Mouse (Mus musculus): ENCODE measurements around the gene Bcl2l2. TPM values are rescaled to one million over a fixed set of nuclear protein-coding genes. Genes with fewer than 3 reads are reported as not detected.

Gene Bcl2l2
- polyA plus RNA-seq, 1 experiment from 2014 or later: 4.2 TPM

- Histone ChIP-seq H3K4me1 (ENCODE audit: control insufficient read depth, insufficient read depth, low read length) (no peaks in the 10 kb centered on the region), H3K4me2 (ENCODE audit: low read depth, low read length) (no peak overlapping the region), H3K27ac (ENCODE audit: low read length) (no peak overlapping the region), H3K36me3 (ENCODE audit: control insufficient read depth, insufficient read depth, low read length) (no peaks in the 10 kb centered on the region), H3K9ac (ENCODE audit: low read length) (no peak overlapping the region), H3K9me3 (replicated peaks; ENCODE audit: control insufficient read depth, low read length) (no peaks in the 10 kb centered on the region), H3K27me3 (ENCODE audit: control insufficient read depth, insufficient read depth, low read length) (no peaks in the 10 kb centered on the region), H3K4me3 (replicated peaks; ENCODE audit: low read length) (no peak overlapping the region)
- ATAC-seq (ENCODE audit: insufficient read depth, low FRiP score): no peak
- 63% methylated on average over 5 of the region's 5 CpGs for WGBS
Measured at GRCm38 (mm10) chr14:54865626-54866025, 17.6 kb upstream of the Bcl2l2 start.

GRCm38 (mm10) chr14:54866268-54866667 is 16.9 kb upstream of the Bcl2l2 start:
- 50% methylated on average over 3 of the region's 3 CpGs for WGBS
- no peak overlapping the region for H3K27ac ChIP-seq (ENCODE audit: low read length)
- no peaks in the 10 kb centered on the region for H3K36me3 ChIP-seq (ENCODE audit: control insufficient read depth, insufficient read depth, low read length)
- no peaks in the 10 kb centered on the region for H3K27me3 ChIP-seq (ENCODE audit: control insufficient read depth, insufficient read depth, low read length)
- no peak for ATAC-seq (ENCODE audit: insufficient read depth, low FRiP score)
- no peaks in the 10 kb centered on the region for H3K9me3 ChIP-seq (replicated peaks; ENCODE audit: control insufficient read depth, low read length)
- H3K4me1 ChIP-seq (ENCODE audit: control insufficient read depth, insufficient read depth, low read length): no peaks in the 10 kb centered on the region
- H3K4me3 ChIP-seq (replicated peaks; ENCODE audit: low read length): no peak overlapping the region
- H3K4me2 ChIP-seq (ENCODE audit: low read depth, low read length): no peak overlapping the region
- no peak overlapping the region for H3K9ac ChIP-seq (ENCODE audit: low read length)

- Histone ChIP-seq H3K36me3 (ENCODE audit: control insufficient read depth, insufficient read depth, low read length) (no peaks in the 10 kb centered on the region), H3K4me3 (replicated peaks; ENCODE audit: low read length) (no peak overlapping the region), H3K27me3 (ENCODE audit: control insufficient read depth, insufficient read depth, low read length) (no peaks in the 10 kb centered on the region), H3K4me2 (ENCODE audit: low read depth, low read length) (no peak overlapping the region), H3K4me1 (ENCODE audit: control insufficient read depth, insufficient read depth, low read length) (no peaks in the 10 kb centered on the region), H3K9me3 (replicated peaks; ENCODE audit: control insufficient read depth, low read length) (no peaks in the 10 kb centered on the region), H3K27ac (ENCODE audit: low read length) (no peak overlapping the region), H3K9ac (ENCODE audit: low read length) (no peak overlapping the region)
- 59% methylated on average over 5 of the region's 5 CpGs for WGBS
- no peak for ATAC-seq (ENCODE audit: insufficient read depth, low FRiP score)
Measured at GRCm38 (mm10) chr14:54866936-54867335, 16.2 kb upstream of the Bcl2l2 start.

GRCm38 (mm10) chr14:54868026-54868425 is 15.2 kb upstream of the Bcl2l2 start:
- Histone ChIP-seq H3K36me3 (ENCODE audit: control insufficient read depth, insufficient read depth, low read length) (no peaks in the 10 kb centered on the region), H3K9me3 (replicated peaks; ENCODE audit: control insufficient read depth, low read length) (no peaks in the 10 kb centered on the region), H3K27me3 (ENCODE audit: control insufficient read depth, insufficient read depth, low read length) (no peaks in the 10 kb centered on the region), H3K4me2 (ENCODE audit: low read depth, low read length) (no peak overlapping the region), H3K4me1 (ENCODE audit: control insufficient read depth, insufficient read depth, low read length) (no peaks in the 10 kb centered on the region), H3K27ac (ENCODE audit: low read length) (no peak overlapping the region), H3K4me3 (replicated peaks; ENCODE audit: low read length) (no peak overlapping the region), H3K9ac (ENCODE audit: low read length) (no peak overlapping the region)
- ATAC-seq (ENCODE audit: insufficient read depth, low FRiP score): no peak
- WGBS: 76% methylated on average over 4 of the region's 4 CpGs

- no peak within 1 kb of the TSS for H3K4me3 ChIP-seq (replicated peaks; ENCODE audit: low read length)
- no peak for ATAC-seq (ENCODE audit: insufficient read depth, low FRiP score)
- H3K36me3 ChIP-seq (ENCODE audit: control insufficient read depth, insufficient read depth, low read length): no peaks in the 10 kb centered on the region
- WGBS: 89% methylated on average over 5 of the region's 5 CpGs
- H3K27ac ChIP-seq (ENCODE audit: low read length): no peak within 1 kb of the TSS
- no peaks in the 10 kb centered on the region for H3K9me3 ChIP-seq (replicated peaks; ENCODE audit: control insufficient read depth, low read length)
- no peak within 1 kb of the TSS for H3K4me2 ChIP-seq (ENCODE audit: low read depth, low read length)
- H3K27me3 ChIP-seq (ENCODE audit: control insufficient read depth, insufficient read depth, low read length): no peaks in the 10 kb centered on the region
- H3K9ac ChIP-seq (ENCODE audit: low read length): no peak within 1 kb of the TSS
- H3K4me1 ChIP-seq (ENCODE audit: control insufficient read depth, insufficient read depth, low read length): peaks cover 3% of the 10 kb centered on the region
Measured at GRCm38 (mm10) chr14:54870861-54871260, 12.3 kb upstream of the Bcl2l2 start, which contains the start of gene Homez. TSS of gene Homez (minus strand) at chr14:54870961.

- H3K36me3 ChIP-seq (ENCODE audit: control insufficient read depth, insufficient read depth, low read length): no peaks in the 10 kb centered on the region
- no peaks in the 10 kb centered on the region for H3K9me3 ChIP-seq (replicated peaks; ENCODE audit: control insufficient read depth, low read length)
- H3K4me1 ChIP-seq (ENCODE audit: control insufficient read depth, insufficient read depth, low read length): peaks cover 6% of the 10 kb centered on the region
- H3K4me2 ChIP-seq (ENCODE audit: low read depth, low read length): no peak overlapping the region
- H3K27me3 ChIP-seq (ENCODE audit: control insufficient read depth, insufficient read depth, low read length): no peaks in the 10 kb centered on the region
- no peak overlapping the region for H3K9ac ChIP-seq (ENCODE audit: low read length)
- no peak overlapping the region for H3K4me3 ChIP-seq (replicated peaks; ENCODE audit: low read length)
- H3K27ac ChIP-seq (ENCODE audit: low read length): no peak overlapping the region
- 93% methylated on average over 3 of the region's 3 CpGs for WGBS
- no peak for ATAC-seq (ENCODE audit: insufficient read depth, low FRiP score)
Measured at GRCm38 (mm10) chr14:54874165-54874564, 9.0 kb upstream of the Bcl2l2 start.

GRCm38 (mm10) chr14:54875844-54876538 is 7.2 kb upstream of the Bcl2l2 start:
- Histone ChIP-seq H3K36me3 (ENCODE audit: control insufficient read depth, insufficient read depth, low read length) (no peaks in the 10 kb centered on the region), H3K4me3 (replicated peaks; ENCODE audit: low read length) (peak overlapping the region; percentile 76), H3K9ac (ENCODE audit: low read length) (peak overlapping the region; percentile 88), H3K4me2 (ENCODE audit: low read depth, low read length) (peak overlapping the region; percentile 99), H3K27me3 (ENCODE audit: control insufficient read depth, insufficient read depth, low read length) (no peaks in the 10 kb centered on the region), H3K27ac (ENCODE audit: low read length) (peak overlapping the region; percentile 75), H3K9me3 (replicated peaks; ENCODE audit: control insufficient read depth, low read length) (no peaks in the 10 kb centered on the region), H3K4me1 (ENCODE audit: control insufficient read depth, insufficient read depth, low read length) (peaks cover 6% of the 10 kb centered on the region)
- ATAC-seq (ENCODE audit: insufficient read depth, low FRiP score): peak; percentile 40; the same call in 1 of the 2 replicates
- 3% methylated on average over 36 of the region's 36 CpGs for WGBS

- under 1% methylated on average over 68 of the region's 72 CpGs for WGBS
- peak overlapping the region; percentile 99 for H3K4me2 ChIP-seq (ENCODE audit: low read depth, low read length)
- ATAC-seq (ENCODE audit: insufficient read depth, low FRiP score): peak; percentile 91
- H3K4me1 ChIP-seq (ENCODE audit: control insufficient read depth, insufficient read depth, low read length): peaks cover 6% of the 10 kb centered on the region
- peak overlapping the region; percentile 75 for H3K27ac ChIP-seq (ENCODE audit: low read length)
- no peaks in the 10 kb centered on the region for H3K36me3 ChIP-seq (ENCODE audit: control insufficient read depth, insufficient read depth, low read length)
- H3K27me3 ChIP-seq (ENCODE audit: control insufficient read depth, insufficient read depth, low read length): no peaks in the 10 kb centered on the region
- peak overlapping the region; percentile 76 for H3K4me3 ChIP-seq (replicated peaks; ENCODE audit: low read length)
- H3K9ac ChIP-seq (ENCODE audit: low read length): peak overlapping the region; percentile 88
- no peaks in the 10 kb centered on the region for H3K9me3 ChIP-seq (replicated peaks; ENCODE audit: control insufficient read depth, low read length)
Measured at GRCm38 (mm10) chr14:54876539-54877047, 6.6 kb upstream of the Bcl2l2 start.

GRCm38 (mm10) chr14:54877048-54877715 is 6.0 kb upstream of the Bcl2l2 start, which contains the start of gene Ppp1r3e:
TSS of gene Ppp1r3e (minus strand) at chr14:54877550.
- peaks cover 6% of the 10 kb centered on the region for H3K4me1 ChIP-seq (ENCODE audit: control insufficient read depth, insufficient read depth, low read length)
- H3K9me3 ChIP-seq (replicated peaks; ENCODE audit: control insufficient read depth, low read length): no peaks in the 10 kb centered on the region
- ATAC-seq (ENCODE audit: insufficient read depth, low FRiP score): peak; percentile 85
- no peaks in the 10 kb centered on the region for H3K27me3 ChIP-seq (ENCODE audit: control insufficient read depth, insufficient read depth, low read length)
- under 1% methylated on average over 61 of the region's 61 CpGs for WGBS
- H3K27ac ChIP-seq (ENCODE audit: low read length): peak within 1 kb of the TSS; percentile 75
- peak within 1 kb of the TSS; percentile 99 for H3K4me2 ChIP-seq (ENCODE audit: low read depth, low read length)
- H3K4me3 ChIP-seq (replicated peaks; ENCODE audit: low read length): peak within 1 kb of the TSS; percentile 76
- H3K9ac ChIP-seq (ENCODE audit: low read length): peak within 1 kb of the TSS; percentile 88
- H3K36me3 ChIP-seq (ENCODE audit: control insufficient read depth, insufficient read depth, low read length): no peaks in the 10 kb centered on the region

Measured in stomach, embryonic 16.5 days (tissue).